Mouse (Mus musculus) brain, embryonic 14.5 days (tissue): ENCODE data around the gene Setx.

Experiments
- CTCF ChIP-seq: fragments of 200-500 bp; IDR thresholded peaks from 2 replicates; pipeline ENCODE4 v1.5.1; 2012; ENCODE audit warnings: inconsistent platforms, mild to moderate bottlenecking, moderate library complexity, borderline replicate concordance; ENCODE audit not compliant: insufficient read depth, insufficient read length; ENCODE audit errors: extremely low read depth
- POLR2A ChIP-seq: fragments of 200-500 bp; IDR thresholded peaks from 2 replicates; pipeline ENCODE4 v1.6.1; 2012; ENCODE audit warnings: mild to moderate bottlenecking, inconsistent platforms, borderline replicate concordance; ENCODE audit not compliant: poor library complexity, insufficient read depth, insufficient read length, severe bottlenecking; ENCODE audit errors: extremely low read depth

DNA sequence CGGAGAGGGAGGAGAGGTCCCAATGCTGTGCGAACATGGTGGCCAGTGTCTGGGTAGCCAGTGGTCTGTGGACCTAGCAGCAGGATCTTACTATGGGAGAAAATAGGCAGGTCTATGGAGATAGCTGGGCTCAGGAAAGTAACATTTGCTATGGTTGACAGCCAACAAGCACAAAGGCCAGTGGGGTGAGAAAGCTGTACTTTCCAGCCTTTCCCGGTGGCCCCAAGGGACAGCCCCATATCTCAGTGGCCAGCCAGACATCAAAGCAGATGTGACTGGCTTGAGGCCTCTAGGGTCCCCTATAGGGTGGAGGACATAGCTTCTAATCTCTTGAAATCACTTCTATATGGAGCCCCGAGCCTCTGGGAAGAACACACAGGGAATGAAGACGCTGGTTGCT lies 93.1 kb downstream of the Setx start:
- TF ChIP-seq CTCF (no peak), POLR2A (no peak)
